Mouse (Mus musculus): ENCODE results near the gene Setd1b. TPM values are rescaled to one million over a fixed set of nuclear protein-coding genes. Genes with fewer than 3 reads are reported as not detected.

Gene Setd1b
- polyA plus RNA-seq, 1 experiment from 2014 or later: 4.5 TPM

DNA sequence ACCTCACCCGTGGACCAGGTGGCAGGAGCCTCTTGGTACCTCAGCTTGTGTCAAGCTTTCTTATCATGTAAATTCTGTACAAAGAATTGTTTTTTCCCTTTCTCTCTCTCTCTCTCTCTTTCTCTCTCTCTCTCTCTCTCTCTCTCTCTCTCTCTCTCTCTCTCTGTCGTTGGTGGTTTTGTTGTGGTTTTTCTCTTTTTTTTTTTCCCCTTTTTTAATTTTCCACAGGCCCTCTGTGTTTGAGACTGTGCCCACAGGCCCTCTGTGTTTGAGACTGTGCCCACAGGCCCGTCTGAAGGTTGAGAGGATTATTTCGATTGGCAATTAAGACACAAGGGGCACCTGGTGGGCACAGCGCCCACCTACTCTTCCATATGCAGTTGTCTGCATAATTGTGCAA, 25.6 kb downstream of the Setd1b start:
- Histone ChIP-seq H3K9me3 (ENCODE audit: control insufficient read depth, low read length) (no peaks in the 10 kb centered on the region), H3K36me3 (ENCODE audit: control insufficient read depth, insufficient read depth, low read length) (peaks cover 32% of the 10 kb centered on the region), H3K27me3 (ENCODE audit: control insufficient read depth, insufficient read depth, low read length) (no peaks in the 10 kb centered on the region), H3K27ac (replicated peaks) (no peak overlapping the region), H3K4me1 (replicated peaks; ENCODE audit: control insufficient read depth, insufficient read depth) (no peaks in the 10 kb centered on the region; the same call in 1 of the 2 replicates), H3K9ac (ENCODE audit: low read length) (no peak overlapping the region), H3K4me3 (ENCODE audit: low read depth, low read length) (no peak overlapping the region), H3K4me2 (replicated peaks; ENCODE audit: low read depth) (no peak overlapping the region)
- ATAC-seq (ENCODE audit: low FRiP score, low TSS enrichment) (no peak), DNase-seq (ENCODE audit: low spot score) (no peak)
- 56% methylated on average over 5 of the region's 5 CpGs for WGBS
- TF ChIP-seq CTCF (IDR thresholded peaks at IDR 0.05; ENCODE audit: low read depth) (no peak), EP300 (optimal IDR thresholded peaks at IDR 0.05) (no peak)

DNA sequence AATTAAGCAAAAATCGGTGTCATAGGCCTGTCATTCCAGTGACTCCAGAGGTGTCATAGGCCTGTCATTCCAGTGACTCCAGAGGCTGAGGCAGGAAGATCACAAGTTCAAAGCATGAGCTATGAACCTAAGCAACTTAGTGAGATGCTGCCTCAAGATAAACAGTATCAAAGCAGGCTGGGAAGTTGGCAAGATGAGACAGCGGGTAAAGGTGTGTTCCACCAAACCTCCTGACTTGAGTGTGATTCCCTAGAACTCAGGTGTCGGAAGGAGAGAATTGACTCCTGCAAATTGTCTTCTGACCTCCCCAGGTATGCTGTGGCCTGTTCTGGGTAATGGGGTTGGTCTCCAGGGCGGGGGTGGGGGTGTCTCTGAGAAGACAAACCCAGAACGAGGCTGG, 27.3 kb downstream of the Setd1b start, which contains the start of gene Psmd9:
Psmd9 (plus strand) TSS at position 130 of the 400 bp plus-strand sequence.
- H3K36me3 ChIP-seq (ENCODE audit: control insufficient read depth, insufficient read depth, low read length): peaks cover 17% of the 10 kb centered on the region
- no peak within 1 kb of the TSS for H3K27ac ChIP-seq (replicated peaks)
- no peaks in the 10 kb centered on the region for H3K27me3 ChIP-seq (ENCODE audit: control insufficient read depth, insufficient read depth, low read length)
- no peak within 1 kb of the TSS for H3K4me2 ChIP-seq (replicated peaks; ENCODE audit: low read depth)
- H3K4me3 ChIP-seq (ENCODE audit: low read depth, low read length): no peak within 1 kb of the TSS
- H3K9ac ChIP-seq (ENCODE audit: low read length): no peak within 1 kb of the TSS
- DNase-seq (ENCODE audit: low spot score) (no peak), ATAC-seq (ENCODE audit: low FRiP score, low TSS enrichment) (no peak)
- TF ChIP-seq CTCF (IDR thresholded peaks at IDR 0.05; ENCODE audit: low read depth) (no peak), EP300 (optimal IDR thresholded peaks at IDR 0.05) (no peak)
- 84% methylated on average over 5 of the region's 5 CpGs for WGBS
- H3K9me3 ChIP-seq (ENCODE audit: control insufficient read depth, low read length): no peaks in the 10 kb centered on the region
- no peaks in the 10 kb centered on the region; the same call in 1 of the 2 replicates for H3K4me1 ChIP-seq (replicated peaks; ENCODE audit: control insufficient read depth, insufficient read depth)

DNA sequence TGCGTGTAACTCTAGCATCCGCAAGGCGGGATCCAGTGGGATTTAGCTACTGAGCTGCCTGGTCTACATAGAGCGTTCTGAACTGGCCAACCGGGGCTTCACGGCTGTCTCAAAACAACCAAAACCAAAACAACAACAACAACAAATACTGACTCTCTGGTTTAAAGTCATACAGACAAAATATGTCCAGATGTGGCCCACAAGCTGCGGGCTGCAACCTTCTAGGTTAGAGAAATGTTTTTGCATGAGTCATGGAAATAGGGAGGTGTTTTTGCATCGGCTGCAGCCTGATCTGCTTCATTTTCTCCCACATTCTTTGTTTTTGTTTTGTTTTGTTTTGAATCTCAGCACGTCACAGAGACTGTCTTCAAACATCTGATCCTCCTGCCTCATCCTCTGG, 28.4 kb downstream of the Setd1b start:
- no peaks in the 10 kb centered on the region for H3K9me3 ChIP-seq (ENCODE audit: control insufficient read depth, low read length)
- no peak for ATAC-seq (ENCODE audit: low FRiP score, low TSS enrichment)
- no peaks in the 10 kb centered on the region for H3K27me3 ChIP-seq (ENCODE audit: control insufficient read depth, insufficient read depth, low read length)
- H3K9ac ChIP-seq (ENCODE audit: low read length): no peak overlapping the region
- H3K4me1 ChIP-seq (replicated peaks; ENCODE audit: control insufficient read depth, insufficient read depth): no peaks in the 10 kb centered on the region; the same call in 1 of the 2 replicates
- TF ChIP-seq CTCF (IDR thresholded peaks at IDR 0.05; ENCODE audit: low read depth) (no peak), EP300 (optimal IDR thresholded peaks at IDR 0.05) (no peak)
- no peak for DNase-seq (ENCODE audit: low spot score)
- H3K4me3 ChIP-seq (ENCODE audit: low read depth, low read length): no peak overlapping the region
- no peak overlapping the region for H3K4me2 ChIP-seq (replicated peaks; ENCODE audit: low read depth)
- H3K36me3 ChIP-seq (ENCODE audit: control insufficient read depth, insufficient read depth, low read length): peaks cover 14% of the 10 kb centered on the region
- 73% methylated on average over 9 of the region's 9 CpGs for WGBS
- H3K27ac ChIP-seq (replicated peaks): no peak overlapping the region

DNA sequence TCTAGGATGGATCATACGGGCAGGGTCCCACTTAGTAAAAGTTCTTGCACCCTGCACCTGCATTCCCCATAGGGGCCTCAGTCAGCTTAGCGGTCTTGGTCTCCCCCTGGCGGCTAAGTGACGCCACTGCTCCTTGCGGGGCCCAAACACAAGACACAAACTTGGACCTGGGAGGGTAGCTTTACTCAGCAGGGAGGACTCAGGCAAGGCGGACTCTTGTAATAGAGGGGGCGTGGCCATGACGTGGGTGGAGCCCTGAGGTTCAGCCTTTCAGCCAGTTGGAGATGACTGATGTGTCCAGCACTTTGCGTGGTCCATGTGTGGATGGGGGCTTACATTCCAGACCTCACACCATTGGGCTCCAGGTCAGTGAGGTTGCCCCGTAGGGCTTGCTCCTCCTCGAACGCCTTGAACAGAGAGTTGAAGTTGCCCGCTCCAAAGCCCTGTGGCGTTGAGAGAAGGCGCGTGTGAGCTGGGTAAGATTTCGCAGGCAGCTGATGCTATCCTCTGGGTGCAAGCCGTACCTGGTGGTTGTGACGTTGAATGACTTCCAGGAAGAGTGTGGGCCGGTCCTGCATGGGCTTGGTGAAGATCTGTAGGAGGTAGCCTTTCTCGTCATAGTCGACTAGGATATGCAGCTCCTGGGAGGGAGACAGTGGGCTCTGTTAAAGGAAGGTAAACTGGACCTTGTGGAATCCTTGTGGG, 29.8 kb downstream of the Setd1b start:
- Histone ChIP-seq H3K4me3 (ENCODE audit: low read depth, low read length) (peak overlapping the region; percentile 13; the same call in 1 of the 2 replicates), H3K27me3 (ENCODE audit: control insufficient read depth, insufficient read depth, low read length) (no peaks in the 10 kb centered on the region)
- peak; percentile 92 for ATAC-seq (ENCODE audit: low FRiP score, low TSS enrichment)

DNA sequence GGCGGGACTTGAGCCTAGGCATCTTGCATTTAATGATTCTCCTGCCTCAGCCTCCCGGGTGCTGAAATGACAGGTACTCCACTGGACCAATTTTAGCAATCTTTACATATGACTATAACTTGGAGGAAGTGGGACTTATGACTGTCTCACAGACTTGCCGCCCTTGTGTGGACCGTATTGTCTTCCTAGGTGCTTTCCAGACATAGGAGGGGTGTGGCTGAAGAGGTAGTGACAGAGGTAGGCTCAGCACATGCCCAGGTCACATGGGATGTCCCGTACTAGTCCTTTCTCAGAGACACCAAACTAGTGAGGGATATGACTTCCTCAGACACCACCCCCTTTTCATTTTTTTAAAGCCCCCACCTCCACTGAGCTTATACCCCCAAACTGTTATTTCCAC, 36.8 kb downstream of the Setd1b start:
- Histone ChIP-seq H3K4me1 (replicated peaks; ENCODE audit: control insufficient read depth, insufficient read depth) (no peaks in the 10 kb centered on the region), H3K4me2 (replicated peaks; ENCODE audit: low read depth) (no peak overlapping the region), H3K27ac (replicated peaks) (no peak overlapping the region), H3K27me3 (ENCODE audit: control insufficient read depth, insufficient read depth, low read length) (no peaks in the 10 kb centered on the region), H3K36me3 (ENCODE audit: control insufficient read depth, insufficient read depth, low read length) (no peaks in the 10 kb centered on the region), H3K9me3 (ENCODE audit: control insufficient read depth, low read length) (no peaks in the 10 kb centered on the region), H3K9ac (ENCODE audit: low read length) (no peak overlapping the region), H3K4me3 (ENCODE audit: low read depth, low read length) (no peak overlapping the region)
- WGBS: 84% methylated on average over 5 of the region's 5 CpGs
- TF ChIP-seq EP300 (optimal IDR thresholded peaks at IDR 0.05) (no peak), CTCF (IDR thresholded peaks at IDR 0.05; ENCODE audit: low read depth) (no peak)
- DNase-seq (ENCODE audit: low spot score): no peak
- no peak for ATAC-seq (ENCODE audit: low FRiP score, low TSS enrichment)

More for the DNA sequence above, 29.8 kb downstream of the Setd1b start:
- no peak overlapping the region for H3K27ac ChIP-seq (replicated peaks)
- H3K9ac ChIP-seq (ENCODE audit: low read length): peak overlapping the region; percentile 23; the same call in 1 of the 2 replicates
- H3K4me1 ChIP-seq (replicated peaks; ENCODE audit: control insufficient read depth, insufficient read depth): no peaks in the 10 kb centered on the region; the same call in 1 of the 2 replicates
- WGBS: 11% methylated on average over 22 of the region's 22 CpGs
- H3K9me3 ChIP-seq (ENCODE audit: control insufficient read depth, low read length): no peaks in the 10 kb centered on the region
- TF ChIP-seq EP300 (optimal IDR thresholded peaks at IDR 0.05) (no peak), CTCF (IDR thresholded peaks at IDR 0.05; ENCODE audit: low read depth) (peak; percentile 100)
- H3K4me2 ChIP-seq (replicated peaks; ENCODE audit: low read depth): peak overlapping the region; percentile 44
- peaks cover under 1% of the 10 kb centered on the region for H3K36me3 ChIP-seq (ENCODE audit: control insufficient read depth, insufficient read depth, low read length)
- peak; percentile 91 for DNase-seq (ENCODE audit: low spot score)

DNA sequence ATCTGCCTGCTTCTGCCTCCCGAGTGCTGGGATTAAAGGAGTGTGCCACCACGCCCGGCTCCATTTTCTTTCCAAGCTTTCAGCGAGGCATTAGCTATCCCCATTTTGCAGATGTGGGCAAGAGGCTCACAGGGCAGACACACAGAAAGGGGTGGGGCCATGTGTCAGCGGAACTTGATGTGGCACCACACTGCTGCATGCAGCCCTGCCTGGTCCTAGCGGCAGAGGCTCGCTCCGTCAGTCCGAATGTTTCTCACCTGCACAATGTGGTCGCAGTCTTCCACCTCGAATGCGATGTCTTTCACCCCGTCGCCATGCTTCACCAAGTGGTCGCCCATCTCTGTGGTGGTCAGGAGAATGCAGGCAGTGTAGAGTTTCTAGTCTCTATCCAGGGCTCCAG, 38.4 kb downstream of the Setd1b start:
- Histone ChIP-seq H3K27ac (replicated peaks) (no peak overlapping the region), H3K27me3 (ENCODE audit: control insufficient read depth, insufficient read depth, low read length) (no peaks in the 10 kb centered on the region), H3K4me2 (replicated peaks; ENCODE audit: low read depth) (no peak overlapping the region), H3K36me3 (ENCODE audit: control insufficient read depth, insufficient read depth, low read length) (no peaks in the 10 kb centered on the region), H3K9ac (ENCODE audit: low read length) (no peak overlapping the region), H3K9me3 (ENCODE audit: control insufficient read depth, low read length) (no peaks in the 10 kb centered on the region), H3K4me1 (replicated peaks; ENCODE audit: control insufficient read depth, insufficient read depth) (no peaks in the 10 kb centered on the region), H3K4me3 (ENCODE audit: low read depth, low read length) (no peak overlapping the region)
- TF ChIP-seq CTCF (IDR thresholded peaks at IDR 0.05; ENCODE audit: low read depth) (no peak), EP300 (optimal IDR thresholded peaks at IDR 0.05) (no peak)
- ATAC-seq (ENCODE audit: low FRiP score, low TSS enrichment): no peak
- DNase-seq (ENCODE audit: low spot score): no peak
- 93% methylated on average over 15 of the region's 15 CpGs for WGBS
